Mouse (Mus musculus) stomach, postnatal 0 days (tissue): Measurements from ENCODE around the gene Zfp658.

ENCODE experiments used
- CTCF ChIP-seq: IDR thresholded peaks from 2 replicates; pipeline ENCODE4 v1.5.1; 2016; ENCODE audit warnings: antibody characterized with exemption, low read depth, mild to moderate bottlenecking, moderate library complexity
- EP300 ChIP-seq: optimal IDR thresholded peaks from 2 replicates; pipeline ENCODE3; 2016; ENCODE audit warnings: antibody characterized with exemption

DNA sequence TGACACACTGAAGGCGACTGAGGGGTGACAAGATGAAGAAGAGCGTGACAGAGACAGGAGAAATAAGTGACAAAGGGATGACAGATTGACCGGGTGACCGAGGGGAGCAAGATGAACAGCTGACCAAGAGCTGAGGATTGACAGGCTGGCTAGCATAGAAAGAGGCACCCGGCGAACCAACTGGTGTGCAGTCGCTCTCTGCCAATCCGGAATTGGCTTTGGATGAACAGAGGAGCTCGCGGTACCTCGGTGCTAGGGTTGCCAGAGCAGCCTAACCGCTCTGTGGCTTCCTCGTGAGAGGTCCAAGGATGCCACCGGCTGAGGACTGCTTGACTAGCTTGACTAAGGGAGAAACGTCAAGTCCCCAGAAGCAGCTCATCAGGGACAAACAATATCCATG is 43.7 kb upstream of the Zfp658 start:
- TF ChIP-seq CTCF (no peak), EP300 (no peak)
